Mouse (Mus musculus): ENCODE measurements around the gene Nphs2. TPM values are rescaled to one million over a fixed set of nuclear protein-coding genes. Genes with fewer than 3 reads are reported as not detected.

The Nphs2 gene
- polyA plus RNA-seq, 1 experiment, result not detected

- no peaks in the 10 kb centered on the region for H3K9me3 ChIP-seq (ENCODE audit: control insufficient read depth, low read length)
- no peak for TF ChIP-seq TAL1 (IDR thresholded peaks at IDR 0.05; ENCODE audit: low read length)
- TF ChIP-seq GATA1 (IDR thresholded peaks at IDR 0.05; ENCODE audit: low read length), result no peak
Measured at GRCm38 (mm10) chr1:156345633-156346032, 35.1 kb downstream of the Nphs2 start.

GRCm38 (mm10) chr1:156349031-156349430, 38.5 kb downstream of the Nphs2 start:
- Histone ChIP-seq H3K4me3 (replicated peaks) (no peak overlapping the region), H3K36me3 (ENCODE audit: control insufficient read depth) (no peaks in the 10 kb centered on the region), H3K9me3 (ENCODE audit: control insufficient read depth, low read length) (no peaks in the 10 kb centered on the region), H3K4me1 (ENCODE audit: control insufficient read depth) (peaks cover 6% of the 10 kb centered on the region), H3K27me3 (ENCODE audit: control insufficient read depth) (no peaks in the 10 kb centered on the region)
- TF ChIP-seq GATA1 (IDR thresholded peaks at IDR 0.05; ENCODE audit: low read length) (no peak), TAL1 (IDR thresholded peaks at IDR 0.05; ENCODE audit: low read length) (no peak)

More at GRCm38 (mm10) chr1:156345633-156346032, 35.1 kb downstream of the Nphs2 start:
- H3K4me3 ChIP-seq (replicated peaks), result no peak overlapping the region
- H3K27me3 ChIP-seq (ENCODE audit: control insufficient read depth), result no peaks in the 10 kb centered on the region
- H3K4me1 ChIP-seq (ENCODE audit: control insufficient read depth), result peaks cover 6% of the 10 kb centered on the region
- no peaks in the 10 kb centered on the region for H3K36me3 ChIP-seq (ENCODE audit: control insufficient read depth)

GRCm38 (mm10) chr1:156350441-156350840, 39.9 kb downstream of the Nphs2 start:
- TF ChIP-seq GATA1 (IDR thresholded peaks at IDR 0.05; ENCODE audit: low read length) (no peak), TAL1 (IDR thresholded peaks at IDR 0.05; ENCODE audit: low read length) (no peak)
- Histone ChIP-seq H3K36me3 (ENCODE audit: control insufficient read depth) (no peaks in the 10 kb centered on the region), H3K27me3 (ENCODE audit: control insufficient read depth) (no peaks in the 10 kb centered on the region), H3K4me1 (ENCODE audit: control insufficient read depth) (peaks cover 3% of the 10 kb centered on the region), H3K4me3 (replicated peaks) (no peak overlapping the region), H3K9me3 (ENCODE audit: control insufficient read depth, low read length) (no peaks in the 10 kb centered on the region)

- TF ChIP-seq TAL1 (IDR thresholded peaks at IDR 0.05; ENCODE audit: low read length) (no peak), GATA1 (IDR thresholded peaks at IDR 0.05; ENCODE audit: low read length) (no peak)
- Histone ChIP-seq H3K9me3 (ENCODE audit: control insufficient read depth, low read length) (no peaks in the 10 kb centered on the region), H3K36me3 (ENCODE audit: control insufficient read depth) (no peaks in the 10 kb centered on the region), H3K4me3 (replicated peaks) (no peak overlapping the region), H3K4me1 (ENCODE audit: control insufficient read depth) (no peaks in the 10 kb centered on the region), H3K27me3 (ENCODE audit: control insufficient read depth) (no peaks in the 10 kb centered on the region)
Measured at GRCm38 (mm10) chr1:156352466-156352865, 41.9 kb downstream of the Nphs2 start.

GRCm38 (mm10) chr1:156365740-156366139, 55.2 kb downstream of the Nphs2 start, which contains the start of gene Gm2000:
Gene Gm2000, plus strand, starts transcription at chr1:156366040.
- H3K36me3 ChIP-seq (ENCODE audit: control insufficient read depth), result no peaks in the 10 kb centered on the region

More at GRCm38 (mm10) chr1:156365740-156366139, 55.2 kb downstream of the Nphs2 start, which contains the start of gene Gm2000:
- H3K9me3 ChIP-seq (ENCODE audit: control insufficient read depth, low read length), result peaks cover 3% of the 10 kb centered on the region; the same call in 1 of the 2 replicates
- no peaks in the 10 kb centered on the region for H3K4me1 ChIP-seq (ENCODE audit: control insufficient read depth)
- no peak for TF ChIP-seq GATA1 (IDR thresholded peaks at IDR 0.05; ENCODE audit: low read length)
- TF ChIP-seq TAL1 (IDR thresholded peaks at IDR 0.05; ENCODE audit: low read length), result no peak
- H3K27me3 ChIP-seq (ENCODE audit: control insufficient read depth), result no peaks in the 10 kb centered on the region
- H3K4me3 ChIP-seq (replicated peaks), result no peak within 1 kb of the TSS

Other genes starting within 250 kb of the Nphs2 start
- gene Fam163a, start 105.7 kb upstream of the Nphs2 start, polyA plus RNA-seq (2012), result 0.02 TPM in 1 of 2 replicates, not detected in the other
- 0.01 TPM in 1 of 2 replicates, not detected in the other for gene Tdrd5, start 7.1 kb upstream of the Nphs2 start, polyA plus RNA-seq (2012)
- gene Gm2000, start 55.3 kb downstream of the Nphs2 start, polyA plus RNA-seq (2012), result 79.9 and 182 TPM in 2 replicates
- gene Axdnd1, start 110.4 kb downstream of the Nphs2 start, polyA plus RNA-seq (2012), result not detected in 2 replicates
- 0.01 and 0.04 TPM in 2 replicates for gene Soat1, start 163.6 kb downstream of the Nphs2 start, polyA plus RNA-seq (2012)
- gene Gm10031, start 213.3 kb downstream of the Nphs2 start, polyA plus RNA-seq (2012), result 0.09 and 0.19 TPM in 2 replicates
- 0.16 and 0.21 TPM in 2 replicates for gene Abl2, start 248.1 kb downstream of the Nphs2 start, polyA plus RNA-seq (2012)

Measured in erythroblast, embryonic 14.5 days (primary cell).